Mouse (Mus musculus) G1E (cell line): ENCODE results near the gene Morn5. TPM values are rescaled to one million over a fixed set of nuclear protein-coding genes. Genes with fewer than 3 reads are reported as not detected.

Source experiments
- ATAC-seq: 2 replicates; pipeline ENCODE4 v1.8.0; 2016; ENCODE audit warnings: mild to moderate bottlenecking; ENCODE audit not compliant: insufficient number of reproducible peaks, poor library complexity, low FRiP score, severe bottlenecking; ENCODE audit errors: extremely low read depth
- DNase-seq: peaks from one replicate; pipeline ENCODE4 v3.0.0; 2012; ENCODE audit warnings: low spot score
- H3K27me3 ChIP-seq: 2 replicates; pipeline ENCODE4 v1.6.1; 2012; ENCODE audit warnings: mild to moderate bottlenecking, low read length, inconsistent platforms; ENCODE audit not compliant: insufficient read depth
- H3K36me3 ChIP-seq: replicated peaks from 2 replicates; pipeline ENCODE3; 2012; ENCODE audit warnings: mild to moderate bottlenecking, inconsistent platforms
- H3K4me1 ChIP-seq: 2 replicates; pipeline ENCODE4 v1.6.1; 2012; ENCODE audit warnings: low read depth, low read length, inconsistent platforms, mixed read lengths; ENCODE audit not compliant: insufficient read depth
- H3K4me3 ChIP-seq: 2 replicates; pipeline ENCODE4 v1.5.1; 2012; ENCODE audit warnings: low read depth, mild to moderate bottlenecking, inconsistent platforms, low read length, moderate library complexity, mixed read lengths
- H3K9me3 ChIP-seq: replicated peaks from 2 replicates; pipeline ENCODE4 v1.6.1; 2012; ENCODE audit warnings: inconsistent platforms
- CTCF ChIP-seq: IDR thresholded peaks from 2 replicates; pipeline ENCODE4 v1.5.1; 2012; ENCODE audit warnings: low read depth, low read length, inconsistent platforms, mixed read lengths
- GATA1 ChIP-seq: IDR thresholded peaks from 2 replicates; pipeline ENCODE4 v1.6.1; 2012; ENCODE audit warnings: borderline replicate concordance, low read length, inconsistent platforms, mixed read lengths
- GATA2 ChIP-seq: IDR thresholded peaks from 2 replicates; pipeline ENCODE4 v1.6.1; 2012; ENCODE audit warnings: low read depth, low read length, inconsistent platforms, borderline replicate concordance
- POLR2AphosphoS5 ChIP-seq: IDR thresholded peaks from 2 replicates; pipeline ENCODE4 v1.6.1; 2012; ENCODE audit warnings: low read depth, low read length, inconsistent platforms; ENCODE audit not compliant: insufficient replicate concordance
- TAL1 ChIP-seq: conservative IDR thresholded peaks from 2 replicates; pipeline ENCODE4 v1.6.1; 2012; ENCODE audit warnings: low read depth, low read length, inconsistent platforms, mixed read lengths
- polyA plus RNA-seq: library from polyadenylated mRNA; stranded (reverse); fragments of >175 nt; gene quantifications from 2 replicates; pipeline ENCODE4 v1.2.3, GENCODE M21; 2012
- total RNA-seq, 2 experiments: library from RNA; stranded (forward) in 1 of 2; stranded (reverse) in 1 of 2; fragments of 200-1000 nt in 1 of 2; fragments of >200 nt in 1 of 2; fragmentation: Nextera tagmentation in 1 of 2; gene quantifications; 2 replicates each; pipeline ENCODE4 v1.2.3; 2014 to 2017

Gene Morn5
- total and polyA plus RNA-seq, 3 experiments, result 0.22 TPM; not detected in 2

DNA sequence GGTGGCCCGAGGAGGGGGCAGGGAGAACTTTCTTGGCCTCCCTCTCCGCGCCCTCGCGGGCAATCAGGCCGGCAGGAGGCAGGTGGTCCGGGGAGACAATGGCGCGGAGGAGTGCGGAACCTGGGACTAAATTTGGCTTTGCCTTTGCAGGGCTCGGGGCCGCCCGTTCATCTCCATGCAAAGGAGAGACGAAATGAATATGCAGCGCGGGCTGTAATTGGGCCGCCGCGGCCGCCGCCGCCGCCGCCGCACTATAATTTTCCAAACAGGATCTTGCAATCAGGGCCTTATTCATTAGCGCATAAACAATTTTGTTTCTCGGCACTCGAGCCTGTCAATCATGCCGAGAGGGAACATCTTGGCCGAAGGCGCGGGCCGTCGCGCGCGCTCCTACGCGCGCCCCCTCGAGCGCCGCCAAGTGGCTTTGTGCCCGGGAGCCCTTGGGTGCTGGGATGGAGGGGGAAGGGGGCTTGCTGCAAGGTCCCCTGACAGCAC lies 37.9 kb upstream of the Morn5 start:
- no peak overlapping the region for H3K4me3 ChIP-seq
- peaks cover 2% of the 10 kb centered on the region for H3K4me1 ChIP-seq
- H3K36me3 ChIP-seq, result no peaks in the 10 kb centered on the region
- H3K27me3 ChIP-seq, result peaks cover 15% of the 10 kb centered on the region; the same call in 1 of the 2 replicates
- H3K9me3 ChIP-seq, result no peaks in the 10 kb centered on the region
- no peak for DNase-seq
- no peak for ATAC-seq
- no peak for TF ChIP-seq GATA2
- TF ChIP-seq CTCF, result no peak
- no peak for TF ChIP-seq TAL1
- TF ChIP-seq POLR2AphosphoS5, result no peak
- TF ChIP-seq GATA1, result no peak

DNA sequence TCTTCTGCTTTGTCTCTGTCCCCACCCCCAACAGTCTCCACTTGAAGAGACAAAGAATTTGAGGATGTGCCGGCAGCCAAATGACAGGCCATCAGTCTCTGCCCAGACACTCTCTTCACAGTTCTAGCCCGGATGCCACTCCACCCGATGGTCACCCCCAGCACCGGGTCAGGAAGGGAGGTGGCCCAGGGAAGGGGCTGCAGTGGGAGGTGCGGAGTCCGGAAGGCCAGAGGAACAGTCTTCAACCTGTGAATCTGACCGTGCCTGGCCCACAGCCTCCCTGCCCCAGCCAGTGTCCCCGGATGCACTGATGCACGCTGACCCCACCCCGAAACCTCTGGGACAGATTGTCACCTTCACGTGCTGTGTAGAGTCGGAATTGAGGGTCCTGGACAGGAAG lies 36.2 kb upstream of the Morn5 start:
- H3K9me3 ChIP-seq, result no peaks in the 10 kb centered on the region

DNA sequence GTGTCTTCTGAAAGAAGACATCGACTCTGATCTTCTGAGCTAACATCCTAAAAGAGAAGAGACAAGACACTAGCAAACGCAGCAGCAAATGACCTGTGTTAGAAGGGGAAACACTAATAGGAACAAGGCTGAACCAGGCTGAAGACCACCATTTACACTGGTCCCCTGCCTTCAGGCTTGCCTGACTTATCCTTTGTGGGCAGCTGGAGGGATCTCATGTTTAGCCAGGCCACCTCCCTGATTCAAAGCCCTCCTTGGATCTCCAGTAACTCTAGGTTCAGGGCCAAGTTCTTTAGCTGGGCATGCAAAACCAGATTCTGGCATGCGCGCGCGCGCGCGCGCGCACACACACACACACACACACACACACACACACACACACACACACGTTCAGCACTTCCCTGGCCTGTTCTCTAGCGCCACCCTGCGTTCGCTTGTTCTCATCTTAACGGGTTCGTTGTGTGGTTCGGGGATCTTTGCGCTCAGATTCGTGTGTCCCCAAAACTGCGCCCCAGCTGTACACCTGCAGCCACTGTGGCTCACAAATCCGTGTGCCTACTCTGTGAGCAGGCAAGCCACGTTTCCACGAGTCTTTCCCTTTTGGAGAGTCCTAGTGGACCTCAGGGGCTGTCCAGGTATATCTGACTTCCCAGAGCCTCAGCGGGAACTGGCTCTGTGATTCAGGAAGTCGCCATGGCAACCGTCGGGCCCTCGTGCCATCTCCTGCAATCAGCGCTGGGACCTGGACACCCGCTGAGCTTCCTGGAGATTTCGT lies 27.7 kb upstream of the Morn5 start:
- Histone ChIP-seq H3K4me1 (peaks cover 3% of the 10 kb centered on the region; the same call in 1 of the 2 replicates), H3K36me3 (no peaks in the 10 kb centered on the region), H3K9me3 (no peaks in the 10 kb centered on the region), H3K27me3 (peaks cover 23% of the 10 kb centered on the region), H3K4me3 (no peak overlapping the region)
- no peak for TF ChIP-seq CTCF
- TF ChIP-seq GATA1, result no peak
- TF ChIP-seq GATA2, result no peak
- no peak for TF ChIP-seq POLR2AphosphoS5
- ATAC-seq (no peak), DNase-seq (no peak)

More for the DNA sequence above, 36.2 kb upstream of the Morn5 start:
- DNase-seq, result no peak
- H3K4me3 ChIP-seq, result no peak overlapping the region
- TF ChIP-seq TAL1, result no peak
- no peak for TF ChIP-seq CTCF
- no peak for TF ChIP-seq GATA1
- TF ChIP-seq POLR2AphosphoS5, result no peak
- TF ChIP-seq GATA2, result no peak
- peaks cover 2% of the 10 kb centered on the region; the same call in 1 of the 2 replicates for H3K4me1 ChIP-seq
- H3K36me3 ChIP-seq, result no peaks in the 10 kb centered on the region
- H3K27me3 ChIP-seq, result peaks cover 10% of the 10 kb centered on the region; the same call in 1 of the 2 replicates
- ATAC-seq, result no peak

DNA sequence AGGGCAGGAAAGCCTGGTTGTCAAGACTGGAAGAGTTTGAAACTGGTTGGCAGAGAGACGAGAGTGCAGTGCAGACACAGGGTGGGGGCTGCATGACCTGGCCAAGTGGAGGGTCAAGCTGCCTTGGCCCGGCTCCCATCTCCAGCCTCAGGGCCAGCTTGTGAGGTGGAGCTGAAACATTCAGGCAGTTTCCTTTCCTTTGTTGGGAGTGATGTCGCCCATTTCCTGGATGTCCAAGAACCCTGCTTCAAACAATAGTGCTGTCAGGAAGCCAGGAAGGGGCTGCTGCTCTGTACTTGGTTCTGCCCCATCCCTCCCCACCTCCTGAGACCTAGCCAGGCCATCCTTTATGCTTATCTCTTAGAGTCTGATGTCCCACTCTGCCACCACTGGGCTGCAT lies 26.0 kb upstream of the Morn5 start:
- H3K27me3 ChIP-seq, result peaks cover 27% of the 10 kb centered on the region
- ATAC-seq (no peak), DNase-seq (no peak)
- peaks cover 3% of the 10 kb centered on the region; the same call in 1 of the 2 replicates for H3K4me1 ChIP-seq
- TF ChIP-seq TAL1 (no peak), POLR2AphosphoS5 (no peak), CTCF (no peak), GATA2 (no peak), GATA1 (no peak)
- H3K9me3 ChIP-seq, result no peaks in the 10 kb centered on the region
- no peaks in the 10 kb centered on the region for H3K36me3 ChIP-seq
- no peak overlapping the region for H3K4me3 ChIP-seq

DNA sequence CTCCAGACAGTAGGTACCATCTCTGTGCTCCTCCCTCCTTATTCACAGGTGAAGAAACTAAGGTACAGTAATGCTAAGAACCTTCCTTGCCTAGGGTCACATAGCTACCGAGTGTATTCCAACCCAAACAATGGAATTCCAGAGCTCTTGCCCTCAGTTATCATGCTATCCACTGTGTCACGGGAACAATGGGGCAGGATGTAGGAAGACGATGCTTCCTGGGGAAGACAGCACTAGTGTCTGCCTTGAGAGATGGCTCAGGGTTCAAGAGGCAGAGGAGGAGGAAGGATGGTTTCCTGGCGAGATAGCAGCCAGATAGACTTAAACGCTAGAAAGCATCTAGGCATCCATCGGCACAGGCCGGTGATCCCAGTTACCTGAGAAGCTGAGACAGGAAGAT lies 16.4 kb upstream of the Morn5 start:
- Histone ChIP-seq H3K9me3 (no peaks in the 10 kb centered on the region), H3K27me3 (peaks cover 13% of the 10 kb centered on the region), H3K4me3 (no peak overlapping the region), H3K36me3 (peaks cover 32% of the 10 kb centered on the region), H3K4me1 (peaks cover 12% of the 10 kb centered on the region; the same call in 1 of the 2 replicates)
- ATAC-seq (no peak), DNase-seq (no peak)
- TF ChIP-seq CTCF, result no peak
- TF ChIP-seq POLR2AphosphoS5, result no peak
- TF ChIP-seq GATA2, result no peak
- no peak for TF ChIP-seq TAL1
- TF ChIP-seq GATA1, result no peak

DNA sequence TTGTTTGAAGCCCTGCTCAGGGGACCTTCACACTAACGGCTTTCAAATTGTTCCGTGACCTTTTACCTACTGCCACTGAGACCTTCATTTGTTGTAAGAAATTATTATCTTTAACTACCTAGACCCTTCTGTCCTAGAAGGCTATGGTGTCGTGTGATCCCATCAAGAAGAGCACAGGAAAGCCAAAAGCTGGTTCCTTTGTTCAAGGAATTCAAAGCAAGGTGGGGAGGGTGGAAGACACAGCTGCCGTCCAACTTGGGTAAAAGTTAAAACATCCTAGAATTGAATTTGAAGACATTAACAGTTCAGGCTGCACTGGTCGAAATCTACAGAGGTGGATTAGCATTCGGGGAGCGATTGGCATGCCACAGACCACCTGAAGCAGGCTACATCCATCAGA lies 15.3 kb upstream of the Morn5 start:
- DNase-seq (no peak), ATAC-seq (no peak)
- H3K4me3 ChIP-seq, result no peak overlapping the region
- no peaks in the 10 kb centered on the region for H3K9me3 ChIP-seq
- peaks cover 12% of the 10 kb centered on the region; the same call in 1 of the 2 replicates for H3K4me1 ChIP-seq
- H3K27me3 ChIP-seq, result peaks cover 13% of the 10 kb centered on the region
- H3K36me3 ChIP-seq, result peaks cover 43% of the 10 kb centered on the region
- TF ChIP-seq CTCF (no peak), GATA1 (no peak), TAL1 (no peak), GATA2 (no peak), POLR2AphosphoS5 (no peak)
